Mouse (Mus musculus) heart, postnatal 36 days (tissue): Measurements from ENCODE around the gene Mrpl9. TPM values are rescaled to one million over a fixed set of nuclear protein-coding genes. Genes with fewer than 3 reads are reported as not detected.
A peak's percentile ranks its signal among the peaks of the same experiment; 100 is the strongest.

Experiments
- DNase-seq, 2 experiments: peaks; one replicate each; pipeline ENCODE4 v3.0.0; 2021 to 2022
- intact Hi-C: fragments of 180-260 bp; cut with DNase I; formaldehyde crosslinking; loops from one replicate; pipeline ENCODE4 v1.15.1; 2025
- total RNA-seq, 2 experiments: library from RNA; stranded (reverse); gene quantifications; 2 replicates each; pipeline ENCODE4 v1.2.3; 2021

The Mrpl9 gene
- 10 to 100 TPM; 68.6 to 74.2 TPM for total RNA-seq

DNA sequence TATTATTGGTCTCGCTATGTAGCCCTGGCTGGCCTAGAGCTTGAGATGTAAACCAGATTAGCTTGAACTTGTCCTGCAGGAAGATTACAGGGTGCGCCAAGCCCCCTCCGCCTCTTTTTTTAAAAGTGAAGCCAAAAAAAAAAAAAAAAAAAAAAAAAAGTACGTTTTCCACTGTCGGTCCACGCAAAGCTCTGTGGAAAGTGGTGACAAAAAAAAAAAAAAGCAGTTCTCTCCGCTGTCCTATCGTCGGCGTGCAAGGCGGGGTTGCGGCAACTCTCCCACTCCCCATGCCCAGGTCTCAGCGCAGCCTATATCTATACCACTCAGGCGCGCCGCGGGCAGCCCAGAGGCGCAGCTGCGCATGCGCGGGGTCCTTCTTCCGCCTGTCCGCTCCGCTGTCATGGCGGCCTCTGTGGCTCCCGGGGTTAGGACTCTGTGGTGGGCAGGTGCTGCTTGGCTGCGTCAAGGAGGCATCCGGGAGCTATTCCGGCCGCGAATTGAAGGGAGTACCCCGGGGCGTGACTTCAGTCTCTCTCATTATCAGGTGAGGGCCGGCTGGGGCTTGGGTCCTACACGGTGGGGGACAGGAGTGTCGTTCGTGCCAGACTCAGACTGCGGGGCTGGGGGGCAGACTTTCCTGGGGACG lies at the start of gene Mrpl9:
Gene Mrpl9, plus strand, starts transcription at position 368 of the 646 bp plus-strand sequence.
- DNase-seq, result peak; percentile 96 to 97
- intact Hi-C loops, result loop anchor here (5.0 kb wide), 1 partner anchor 76 kb away; no protein-coding TSS in a partner anchor

DNA sequence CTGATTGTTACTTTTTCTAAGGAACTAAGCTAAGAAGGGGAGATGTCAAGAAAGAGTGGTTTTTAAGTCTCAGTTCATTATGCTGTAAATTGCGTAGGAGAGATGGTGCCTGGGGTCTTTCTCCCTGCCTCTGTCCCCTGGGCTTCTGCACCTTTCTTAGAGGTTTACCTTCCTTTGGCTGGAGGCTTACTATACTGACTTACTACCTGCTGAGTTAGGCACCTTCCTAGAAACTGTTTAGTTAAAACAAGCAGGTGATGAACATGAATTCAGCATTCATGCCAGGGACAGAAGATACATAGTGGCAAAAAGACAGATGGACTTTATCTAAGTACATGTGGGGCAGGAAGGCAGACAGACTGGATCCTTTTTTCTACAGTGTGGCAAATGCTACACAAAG lies 46.8 kb upstream of the Mrpl9 start:
- intact Hi-C loops, result no loop called here
- no peak for DNase-seq

DNA sequence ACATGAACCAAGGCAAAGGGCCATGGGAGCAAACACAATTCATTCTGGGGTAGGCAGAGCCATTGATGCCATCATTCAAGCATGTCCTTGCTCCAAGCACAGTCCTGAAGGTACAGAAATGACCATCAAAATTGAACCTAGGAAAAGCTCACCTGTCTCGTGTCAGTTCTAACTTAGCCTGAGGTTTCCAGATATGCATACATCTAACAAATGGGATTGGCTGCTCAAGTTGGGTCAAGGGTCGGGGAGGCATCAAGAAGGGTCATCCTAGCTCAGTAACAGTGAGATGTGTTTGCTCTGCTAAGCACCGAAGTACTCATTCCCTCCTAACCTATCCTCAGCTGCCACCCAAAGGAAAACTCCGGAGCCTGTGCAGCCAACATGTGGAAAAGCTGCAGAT lies 46.3 kb upstream of the Mrpl9 start:
- intact Hi-C loops, result no loop called here
- DNase-seq, result no peak

DNA sequence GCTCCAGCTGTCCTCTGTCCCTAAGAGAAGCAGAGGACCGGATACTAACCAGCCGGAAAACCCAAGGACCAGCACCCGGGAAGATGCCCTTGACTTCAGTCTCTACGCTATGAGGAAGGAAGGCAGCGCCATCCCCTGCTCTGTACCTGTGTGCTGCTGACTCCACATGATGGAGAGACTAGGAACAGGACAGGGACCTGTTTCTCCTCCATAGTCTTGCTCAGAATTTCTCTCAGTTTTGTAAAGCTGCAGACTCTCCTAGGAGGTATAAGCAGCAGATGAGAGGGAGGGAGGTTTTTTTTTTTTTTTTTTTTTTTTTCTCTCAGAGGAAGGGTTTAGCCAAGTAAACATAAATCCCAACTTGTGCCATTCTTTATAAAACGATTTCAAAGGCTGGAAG lies 44.9 kb upstream of the Mrpl9 start, which contains the start of gene Lingo4:
Gene Lingo4, plus strand, starts transcription at position 301 of the 400 bp plus-strand sequence.
- intact Hi-C loops, result no loop called here
- no peak for DNase-seq

DNA sequence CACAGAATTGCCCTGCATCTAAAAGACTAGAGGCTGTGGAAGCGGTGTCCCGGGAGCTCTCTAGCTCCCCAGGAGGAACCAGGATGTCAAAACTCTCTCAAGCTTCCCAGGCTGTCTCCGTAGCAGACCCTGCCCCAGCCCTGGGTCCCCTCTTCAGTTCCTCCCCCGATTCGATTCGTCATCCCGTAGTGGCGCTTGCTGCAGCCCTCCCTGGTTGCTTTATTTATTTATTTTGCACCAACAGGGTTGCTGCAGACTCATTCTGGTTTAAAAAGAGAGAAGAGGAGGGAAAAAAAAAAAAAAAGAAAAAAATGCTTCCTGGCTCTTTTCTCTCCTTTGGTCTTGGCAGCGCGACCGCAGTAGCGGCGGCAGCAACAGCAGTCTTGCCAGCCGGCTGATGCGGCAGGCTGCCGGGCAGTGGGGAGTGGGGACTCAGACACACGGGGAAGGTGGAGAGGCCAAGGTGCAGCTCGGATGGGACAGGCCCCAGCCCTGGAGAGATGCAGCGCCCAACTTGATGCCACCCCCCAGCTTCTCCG lies 44.1 kb upstream of the Mrpl9 start:
- peak in 1 of 2 experiments; percentile 7 for DNase-seq
- intact Hi-C loops, result no loop called here

DNA sequence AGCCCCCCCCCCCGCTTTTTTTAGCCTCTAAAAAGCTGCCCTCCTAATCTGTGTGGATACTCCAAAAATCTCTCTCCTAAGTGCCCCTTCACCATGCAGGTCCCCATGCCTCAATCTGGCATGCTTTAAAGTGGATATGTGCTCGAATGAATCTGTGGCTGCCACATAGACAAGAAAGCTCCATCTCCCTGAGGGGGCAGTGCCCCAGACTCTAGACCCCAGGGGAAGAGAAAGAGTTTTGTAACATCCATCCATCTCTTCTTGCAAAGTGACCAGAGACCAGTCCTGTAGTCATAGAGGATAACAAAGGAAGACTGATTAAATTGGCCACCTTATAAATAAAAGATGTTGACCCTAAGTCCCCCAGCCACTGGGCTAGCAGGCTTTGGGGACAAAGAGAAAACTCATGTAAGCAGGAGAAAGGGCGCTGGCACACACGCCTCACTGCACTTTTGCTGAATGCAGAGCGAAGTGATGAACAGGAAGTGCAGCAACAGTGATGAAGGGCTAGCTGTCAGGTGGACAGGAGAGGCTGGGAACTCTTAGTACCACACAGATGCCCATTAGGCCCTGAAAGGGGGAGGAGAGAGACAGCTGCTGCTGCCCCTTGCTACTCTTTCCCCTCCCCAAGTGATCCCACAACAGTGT lies 43.3 kb upstream of the Mrpl9 start:
- intact Hi-C loops, result no loop called here
- DNase-seq, result no peak

DNA sequence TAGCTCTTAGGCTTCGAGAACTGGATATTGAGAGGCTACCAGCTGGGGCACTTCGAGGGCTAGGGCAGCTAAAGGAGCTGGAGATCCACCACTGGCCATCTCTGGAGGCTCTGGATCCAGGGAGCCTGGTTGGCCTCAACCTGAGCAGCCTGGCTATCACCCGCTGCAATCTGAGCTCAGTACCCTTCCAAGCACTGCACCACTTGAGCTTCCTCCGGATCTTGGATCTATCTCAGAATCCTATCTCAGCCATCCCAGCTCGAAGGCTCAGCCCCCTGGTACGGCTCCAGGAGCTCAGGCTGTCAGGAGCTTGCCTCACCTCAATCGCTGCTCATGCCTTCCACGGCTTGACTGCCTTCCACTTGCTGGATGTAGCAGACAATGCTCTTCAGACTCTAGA lies 40.7 kb upstream of the Mrpl9 start:
- intact Hi-C loops, result no loop called here
- DNase-seq, result no peak

DNA sequence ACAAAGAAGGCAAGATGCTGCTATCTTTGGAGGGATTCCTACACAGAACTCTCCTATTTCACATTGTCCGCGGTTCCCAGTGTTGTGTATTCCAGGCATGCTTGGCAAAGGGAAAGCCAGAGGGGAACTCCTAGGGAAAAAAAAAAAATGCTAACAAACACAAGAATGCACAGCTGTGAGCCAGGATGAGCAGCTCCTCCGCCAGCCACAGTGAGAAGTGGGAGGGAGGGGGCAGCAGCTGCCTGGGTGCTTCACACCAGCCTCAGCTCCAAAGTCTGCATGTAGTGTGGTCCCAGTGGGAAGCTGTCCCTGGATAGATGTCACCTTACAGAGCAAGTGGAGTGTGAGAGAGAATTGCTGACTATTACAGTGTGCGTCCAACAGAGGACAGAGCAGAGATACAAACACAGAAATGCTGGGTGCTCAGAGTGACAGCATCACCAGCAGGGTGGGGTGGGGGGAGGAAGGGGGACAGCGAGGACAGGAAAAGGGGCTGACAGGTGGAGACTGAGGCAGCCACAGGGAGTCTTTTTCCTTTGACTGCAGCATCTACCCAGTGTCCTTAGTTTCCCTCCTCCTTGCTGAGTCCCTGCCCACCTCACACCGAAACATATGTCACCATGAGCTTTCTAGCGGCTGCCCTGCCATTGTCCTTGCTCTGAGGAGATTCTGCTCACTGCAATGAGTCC lies 38.6 kb upstream of the Mrpl9 start:
- intact Hi-C loops, result no loop called here
- DNase-seq, result no peak

DNA sequence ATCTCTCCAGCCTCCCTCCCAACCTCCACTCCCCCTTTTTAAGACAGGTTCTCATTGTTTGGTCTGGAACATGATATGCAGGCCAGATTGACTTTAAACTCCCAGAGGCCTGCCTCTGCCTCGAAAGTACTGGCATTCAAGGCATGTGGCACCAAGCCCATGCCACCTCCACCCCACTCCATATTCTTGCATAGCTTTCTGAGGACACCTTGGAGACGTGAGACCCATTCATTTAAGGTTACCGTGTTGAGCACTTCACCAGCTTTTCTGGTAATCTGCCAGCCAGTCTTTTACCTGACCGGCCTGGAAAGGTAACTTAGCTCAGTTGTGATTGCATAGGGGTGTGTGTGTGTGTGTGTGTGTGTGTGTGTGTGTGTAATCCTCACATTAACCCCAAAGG lies 37.6 kb upstream of the Mrpl9 start:
- no peak for DNase-seq
- intact Hi-C loops, result no loop called here

DNA sequence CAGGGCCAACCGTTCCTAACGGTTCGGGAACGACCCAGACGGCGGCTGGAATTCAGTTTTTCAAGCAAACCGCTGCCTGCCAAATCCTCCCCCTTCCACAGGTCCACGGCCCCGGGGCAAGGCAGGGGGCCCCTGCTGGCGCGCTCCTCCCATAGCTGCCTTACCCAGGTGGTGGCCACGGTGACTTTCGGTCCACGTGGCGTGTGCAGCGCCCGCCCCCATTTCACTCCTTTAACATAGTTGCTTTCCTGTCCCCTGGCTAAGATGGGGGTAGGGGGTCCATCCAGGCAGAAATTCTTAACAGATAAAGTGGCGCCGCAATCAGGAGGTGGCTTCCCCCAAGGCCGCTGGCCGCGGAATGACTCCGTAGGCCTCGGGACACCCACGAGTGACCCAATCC lies 30.6 kb upstream of the Mrpl9 start:
- intact Hi-C loops, result no loop called here
- peak in 1 of 2 experiments; percentile 5 for DNase-seq

DNA sequence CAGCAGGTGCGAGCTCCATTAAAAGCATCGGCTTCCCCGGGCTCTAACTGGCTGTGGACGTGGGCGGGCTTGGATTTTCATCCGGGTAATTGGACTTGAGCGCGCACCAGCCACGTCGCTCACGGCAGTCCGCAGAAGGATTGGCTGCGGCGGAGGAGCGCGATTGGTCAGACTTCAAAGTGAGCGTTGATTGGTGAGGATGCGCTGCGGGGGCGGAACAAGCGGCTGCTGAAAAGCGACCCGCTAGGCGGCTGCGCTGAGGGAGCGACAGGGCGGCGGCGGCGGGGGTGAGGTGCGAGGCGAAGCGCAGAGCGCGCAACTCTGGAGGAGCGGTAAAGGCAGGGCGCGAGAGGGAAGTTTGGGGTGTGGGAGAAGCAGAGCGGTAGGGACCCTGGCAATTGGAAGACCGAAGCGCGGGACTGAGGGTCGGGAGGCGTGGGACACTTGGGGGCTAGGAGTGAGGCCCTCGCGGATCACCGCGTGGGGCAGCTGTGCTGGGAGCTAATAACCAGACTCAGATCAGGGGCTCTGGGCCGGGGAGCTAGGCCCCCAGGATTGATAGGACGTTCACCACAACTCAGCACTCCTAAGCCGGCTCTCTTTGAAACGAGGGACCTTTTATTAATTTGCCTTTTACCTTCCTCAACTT lies 30.0 kb upstream of the Mrpl9 start, which contains the start of gene Tdrkh:
Gene Tdrkh, plus strand, starts transcription at position 243 of the 649 bp plus-strand sequence.
- intact Hi-C loops, result no loop called here

DNA sequence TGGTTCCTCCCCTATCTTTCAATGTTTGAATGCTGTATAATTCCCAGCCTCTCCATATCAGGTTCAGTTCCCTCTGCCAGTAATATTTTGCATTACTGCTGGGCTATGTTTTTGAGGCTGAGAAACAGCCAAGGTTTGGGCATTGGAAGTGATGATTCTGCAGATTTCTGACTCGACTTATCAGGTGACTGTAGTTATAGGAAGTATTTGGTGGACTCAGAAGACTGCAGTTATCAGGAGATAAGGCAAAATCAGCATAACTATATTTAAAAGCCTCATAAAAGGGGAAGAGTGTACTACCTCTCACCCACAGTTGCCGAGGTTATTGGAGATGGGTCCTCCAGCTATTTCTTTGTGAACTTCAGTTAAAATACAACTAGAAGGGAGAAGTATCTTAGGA lies 12.1 kb upstream of the Mrpl9 start:
- DNase-seq, result no peak
- intact Hi-C loops, result no loop called here

More for the DNA sequence above, 30.0 kb upstream of the Mrpl9 start, which contains the start of gene Tdrkh:
- DNase-seq, result peak; percentile 85 to 86

DNA sequence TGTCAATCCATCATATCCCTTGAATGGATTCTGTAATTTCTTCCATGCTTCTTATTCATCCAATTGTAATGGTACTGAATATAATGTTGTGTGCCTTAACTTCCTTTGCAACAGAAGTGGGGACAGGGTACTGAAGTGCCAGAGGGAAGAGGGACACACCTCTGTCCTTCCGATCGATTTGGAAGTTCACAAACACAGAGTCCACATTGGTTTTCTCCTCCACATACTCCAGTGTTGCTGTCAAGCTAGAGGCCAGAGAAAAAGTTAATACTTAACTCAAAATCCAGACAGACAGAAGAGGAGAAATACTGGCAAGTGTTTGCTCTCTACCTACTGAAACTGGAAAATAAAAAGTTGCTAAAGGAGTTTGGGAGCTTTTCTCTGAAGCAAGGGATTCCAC lies 8.8 kb upstream of the Mrpl9 start:
- intact Hi-C loops, result no loop called here
- DNase-seq, result no peak

DNA sequence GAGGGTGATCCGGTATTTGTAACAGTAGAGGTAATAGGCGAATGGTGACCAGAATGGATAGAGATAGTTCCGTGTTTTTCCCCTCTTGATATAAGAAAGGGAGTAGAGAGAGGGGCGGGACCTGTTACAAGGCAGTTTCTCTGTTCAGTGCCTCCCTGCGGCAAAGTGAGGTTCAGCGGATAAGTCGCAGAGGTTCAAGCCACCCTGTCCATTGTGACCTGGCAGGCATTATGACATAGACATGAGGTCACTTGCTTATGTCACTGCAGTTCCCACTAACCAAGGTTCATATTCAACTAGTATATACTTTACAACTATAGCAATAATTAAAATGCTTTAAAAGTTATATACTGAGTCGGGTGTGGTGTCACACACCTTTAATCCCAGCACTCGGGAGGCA lies 6.7 kb upstream of the Mrpl9 start:
- intact Hi-C loops, result no loop called here
- DNase-seq, result no peak

DNA sequence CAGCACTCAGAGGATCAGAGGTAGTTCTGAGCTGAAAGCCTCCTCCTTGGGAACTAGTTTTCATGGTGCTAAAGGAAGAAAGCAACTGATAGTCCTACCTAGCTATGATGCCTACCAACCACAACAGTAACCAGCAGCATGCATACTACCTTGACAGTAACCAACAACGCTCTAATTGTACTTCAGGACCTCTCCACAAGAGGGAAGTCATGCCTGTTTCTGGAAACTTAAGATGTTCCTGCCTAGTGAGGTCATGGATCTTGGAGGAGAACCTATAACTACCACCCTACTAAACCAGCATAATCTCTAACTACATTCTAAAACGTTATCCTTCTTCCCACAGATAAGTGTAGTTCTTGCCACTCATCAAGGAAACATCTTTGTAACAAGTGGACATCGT lies 1.9 kb upstream of the Mrpl9 start:
- no peak for DNase-seq
- intact Hi-C loops, result loop anchor here (5.0 kb wide), 1 partner anchor 74 kb away; no protein-coding TSS in a partner anchor

DNA sequence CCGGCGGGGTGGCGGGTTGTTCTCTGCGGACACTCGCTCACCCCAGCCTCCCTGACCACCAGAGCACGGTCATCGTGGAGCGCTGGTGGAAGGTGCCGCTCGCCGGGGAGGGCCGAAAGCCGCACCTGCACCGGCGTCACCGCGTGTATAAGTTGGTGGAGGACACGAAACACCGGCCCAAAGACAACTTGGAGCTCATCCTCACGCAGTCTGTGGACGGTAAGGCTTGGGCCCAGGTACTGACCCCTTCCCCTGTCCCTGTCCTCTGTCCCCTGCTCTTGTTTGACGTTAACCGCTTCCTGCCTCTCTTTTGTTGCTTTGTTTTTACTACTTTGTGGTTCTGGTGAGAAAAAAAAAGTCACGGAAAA lies 463 bp downstream of the Mrpl9 start, which contains the start of gene Oaz3:
Gene Oaz3, minus strand, starts transcription at position 319 of the 368 bp plus-strand sequence.
- intact Hi-C loops, result loop anchor here (5.0 kb wide), 1 partner anchor 76 kb away; no protein-coding TSS in a partner anchor
- DNase-seq, result no peak

DNA sequence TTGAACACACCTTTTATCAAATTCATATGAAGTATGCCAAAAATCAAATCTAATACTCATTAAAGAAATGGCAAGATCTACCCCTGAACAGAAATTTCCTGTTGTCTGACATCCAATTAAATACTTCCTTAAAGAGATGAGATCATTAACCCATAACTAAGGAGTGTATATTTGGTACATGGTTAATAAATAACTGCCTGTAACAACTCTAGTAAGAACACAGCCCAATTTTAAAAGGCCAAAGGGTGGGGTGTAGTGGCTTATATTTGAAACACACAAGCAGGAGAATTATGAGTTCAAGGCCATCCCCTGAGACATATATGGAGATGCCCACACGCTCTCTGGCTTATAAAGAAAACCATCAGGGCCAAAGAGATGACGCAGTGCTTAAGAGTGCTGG lies 6.3 kb downstream of the Mrpl9 start:
- no peak for DNase-seq
- intact Hi-C loops, result no loop called here

DNA sequence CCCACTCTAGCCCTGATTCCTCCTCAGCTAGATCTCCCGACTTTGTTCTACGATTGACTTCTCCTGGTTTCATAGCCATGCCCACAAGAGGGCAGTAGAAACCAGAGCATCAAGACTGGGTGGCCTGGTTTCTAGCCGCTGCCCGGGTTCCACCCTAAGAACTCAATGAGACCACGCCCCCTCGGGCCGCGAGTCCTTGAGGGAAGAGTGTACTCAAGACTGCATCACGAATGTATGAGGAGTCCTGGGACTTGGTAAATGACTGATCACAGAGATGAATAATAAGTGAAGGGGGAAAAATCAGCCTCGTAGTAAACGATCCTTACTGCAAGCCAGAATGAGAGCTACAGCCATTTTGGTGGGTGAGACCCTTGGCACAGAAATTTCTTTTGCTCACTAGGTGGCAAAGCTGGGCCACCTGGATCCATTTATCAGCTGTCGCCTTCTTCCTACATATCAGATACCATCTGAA lies 13.4 kb downstream of the Mrpl9 start:
- DNase-seq, result peak; percentile 70 to 74
- intact Hi-C loops, result loop anchor here (1.0 to 10.0 kb wide), 3 partner anchors 46 to 398 kb away; no protein-coding TSS in a partner anchor

DNA sequence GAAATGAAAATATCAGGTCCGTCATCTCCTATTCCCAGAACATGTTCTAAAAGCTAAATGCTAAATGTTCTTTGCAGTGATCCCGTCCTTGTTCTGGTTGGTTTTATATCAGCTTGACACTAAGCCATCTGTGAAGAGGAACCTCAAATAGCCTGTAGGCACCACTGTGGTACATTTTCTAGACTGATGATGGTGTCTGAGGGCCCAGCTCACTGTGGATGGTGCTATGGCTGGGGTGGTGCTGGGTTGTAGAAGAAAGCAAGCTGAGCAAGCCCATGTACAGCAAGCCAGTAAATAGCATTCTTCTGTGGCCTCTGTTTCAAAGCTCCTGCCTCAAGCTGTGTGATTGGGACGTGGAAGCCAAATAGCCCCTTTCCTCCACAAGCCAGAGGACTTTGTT lies 13.9 kb downstream of the Mrpl9 start:
- intact Hi-C loops, result loop anchor here (10.0 kb wide), 1 partner anchor 398 kb away; no protein-coding TSS in a partner anchor
- no peak for DNase-seq

DNA sequence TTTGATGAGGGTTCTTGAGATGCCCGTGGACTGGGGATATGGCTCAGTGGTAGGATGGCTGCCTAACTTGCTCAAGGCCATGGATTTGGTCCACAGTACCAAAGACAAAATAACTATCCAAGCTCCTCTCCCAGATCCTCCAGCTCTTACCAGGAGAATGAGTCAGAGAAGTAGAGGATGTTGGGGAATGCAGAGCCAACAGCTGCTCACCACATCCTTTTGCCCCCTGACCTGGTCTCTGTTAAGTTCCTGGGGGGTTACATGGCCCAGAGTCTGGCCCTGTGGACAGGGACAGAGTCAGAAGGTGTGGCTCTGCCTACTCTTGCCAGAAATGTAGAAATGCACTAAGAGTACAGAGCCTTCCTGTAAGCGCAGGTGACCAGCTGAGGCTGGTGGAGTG lies 16.7 kb downstream of the Mrpl9 start:
- intact Hi-C loops, result loop anchor here (10.0 kb wide), 1 partner anchor 395 kb away; no protein-coding TSS in a partner anchor
- no peak for DNase-seq
